Comparison of ENCODE assay signal across 12 mouse cellular contexts in genomic region chr7:49558240-49558640, GRCm38 (mm10).
DNase-seq lines count a peak whose midpoint lies in the region; ATAC-seq and TF ChIP-seq lines count a peak whose summit lies in the region.
"Had no signal": no experiment of that assay in that cellular context is flagged by ENCODE, and none has a peak within 500 bp of the region (broad histone marks: within the 10 kb centered on the region; RNA-seq: fewer than 3 reads in every experiment).

No protein-coding gene starts in this region.

- H3K36me3 ChIP-seq in kidney, postnatal 0 days (ENCODE audit: insufficient read depth, low read length), result peaks cover 43% of the 10 kb centered on the region
- H3K36me3 ChIP-seq in intestine, embryonic 16.5 days (ENCODE audit: control insufficient read depth, insufficient read depth, low read length), result 0 out of 2 replicates have a peak, but pooled peaks cover 5% of the 10 kb centered on the region

- no peak overlapping the region for H3K4me2 ChIP-seq in kidney, postnatal 0 days (ENCODE audit: low read length)
- H3K4me2 ChIP-seq in intestine, embryonic 16.5 days (ENCODE audit: low read depth, low read length), result no peak overlapping the region
- H3K4me2 ChIP-seq: liver, embryonic 15.5 days had no signal

- no peak for DNase-seq in kidney, postnatal 0 days (ENCODE audit: low spot score)
- no peak for DNase-seq in kidney, postnatal 25 days
- DNase-seq in cerebellum, adult 9-10 months, result peak; percentile 74
- DNase-seq in gonadal fat pad, adult 2 months (ENCODE audit: low read depth), result peak; percentile 50
- DNase-seq in thymus, adult 18-20 months, result no peak
- no peak for DNase-seq in lung, adult 18-20 months
- DNase-seq: gastrocnemius, postnatal 10 days; spleen, adult 18-20 months had no signal

- no peaks in the 10 kb centered on the region for H3K27me3 ChIP-seq in kidney, postnatal 0 days (ENCODE audit: insufficient read depth, low read length)
- no peaks in the 10 kb centered on the region for H3K27me3 ChIP-seq in intestine, embryonic 16.5 days (replicated peaks; ENCODE audit: control insufficient read depth, insufficient read depth, low read length)
- H3K27me3 ChIP-seq: liver, embryonic 15.5 days had no signal

- peak overlapping the region; percentile 36; the same call in 1 of the 2 replicates for H3K27ac ChIP-seq in kidney, postnatal 0 days
- H3K27ac ChIP-seq in intestine, embryonic 16.5 days (ENCODE audit: low read length), result peak overlapping the region; percentile 65
- H3K27ac ChIP-seq: liver, embryonic 15.5 days had no signal

- H3K9ac ChIP-seq in kidney, postnatal 0 days (ENCODE audit: low read depth, low read length), result no peak overlapping the region
- H3K9ac ChIP-seq in intestine, embryonic 16.5 days (ENCODE audit: low read depth, low read length), result no peak overlapping the region
- H3K9ac ChIP-seq: liver, embryonic 15.5 days had no signal

- ATAC-seq in kidney, postnatal 0 days (replicated peaks; ENCODE audit: low FRiP score, low read depth), result no peak
- ATAC-seq in intestine, embryonic 16.5 days, result no peak
- no peak for ATAC-seq in erythroid progenitor cell, adult 5-6 weeks (replicated peaks; ENCODE audit: low FRiP score, poor library complexity, severe bottlenecking)

- 68% methylated on average over 12 of the region's 12 CpGs for WGBS in kidney, postnatal 0 days
- WGBS in intestine, embryonic 16.5 days, result 76% methylated on average over 12 of the region's 12 CpGs

- H3K4me3 ChIP-seq in kidney, postnatal 0 days (replicated peaks; ENCODE audit: low read depth, low read length), result no peak overlapping the region
- no peak overlapping the region for H3K4me3 ChIP-seq in intestine, embryonic 16.5 days (ENCODE audit: low read length)
- H3K4me3 ChIP-seq: liver, embryonic 15.5 days; myocyte had no signal

- no peak for TF ChIP-seq CTCF in kidney, postnatal 0 days (IDR thresholded peaks at IDR 0.05; ENCODE audit: low read depth)

- peaks cover 5% of the 10 kb centered on the region; the same call in 1 of the 2 replicates for H3K4me1 ChIP-seq in kidney, postnatal 0 days (replicated peaks; ENCODE audit: insufficient read depth, low read length)
- no peaks in the 10 kb centered on the region; the same call in 1 of the 2 replicates for H3K4me1 ChIP-seq in intestine, embryonic 16.5 days (ENCODE audit: control insufficient read depth, insufficient read depth, low read length)
- H3K4me1 ChIP-seq: liver, embryonic 15.5 days had no signal

- H3K9me3 ChIP-seq in kidney, postnatal 0 days (replicated peaks; ENCODE audit: low read length), result no peaks in the 10 kb centered on the region
- H3K9me3 ChIP-seq in intestine, embryonic 16.5 days (ENCODE audit: control insufficient read depth, low read length), result no peaks in the 10 kb centered on the region
- H3K9me3 ChIP-seq: liver, embryonic 15.5 days had no signal

Comparison
In these comparisons a context has a peak if more than half of its experiments do, and no peak if none do; other contexts are left out.
1. DNase-seq: peak in cerebellum, adult 9-10 months (single experiment) and gonadal fat pad, adult 2 months (single experiment); none in kidney, postnatal 0 days (single experiment), kidney, postnatal 25 days (0 of 2), thymus, adult 18-20 months (0 of 2) and lung, adult 18-20 months (0 of 2).